Mouse (Mus musculus) ES-Bruce4 (cell line): ENCODE data around the gene Ndufc2. TPM values are rescaled to one million over a fixed set of nuclear protein-coding genes. Genes with fewer than 3 reads are reported as not detected.
A peak's percentile ranks its signal among the peaks of the same experiment; 100 is the strongest.

Experiments
- H3K27ac ChIP-seq: 2 replicates; pipeline ENCODE4 v1.5.1; 2012; ENCODE audit warnings: low read length, inconsistent platforms; ENCODE audit not compliant: insufficient read depth
- H3K27me3 ChIP-seq: 2 replicates; pipeline ENCODE4 v1.6.1; 2012; ENCODE audit warnings: mild to moderate bottlenecking, low read length, inconsistent platforms; ENCODE audit not compliant: control insufficient read depth, poor library complexity, insufficient read depth, severe bottlenecking
- H3K36me3 ChIP-seq: 2 replicates; pipeline ENCODE4 v1.6.1; 2012; ENCODE audit warnings: inconsistent platforms, mild to moderate bottlenecking, low read length, moderate library complexity; ENCODE audit not compliant: control insufficient read depth, poor library complexity, insufficient read depth, severe bottlenecking
- H3K4me1 ChIP-seq: one replicate; pipeline ENCODE4 v1.8.1; 2011; ENCODE audit warnings: low read length; ENCODE audit not compliant: control insufficient read depth, insufficient read depth
- H3K4me3 ChIP-seq: 2 replicates; pipeline ENCODE4 v1.5.1; 2011; ENCODE audit warnings: low read depth, mild to moderate bottlenecking, low read length
- H3K9ac ChIP-seq: 2 replicates; pipeline ENCODE4 v1.6.1; 2012; ENCODE audit warnings: low read depth, mild to moderate bottlenecking, inconsistent platforms; ENCODE audit not compliant: poor library complexity, severe bottlenecking
- H3K9me3 ChIP-seq: replicated peaks from 2 replicates; pipeline ENCODE4 v1.6.1; 2012; ENCODE audit warnings: mild to moderate bottlenecking, low read length, inconsistent platforms; ENCODE audit not compliant: control insufficient read depth, poor library complexity, insufficient read depth, severe bottlenecking
- CTCF ChIP-seq: IDR thresholded peaks from one replicate; pipeline ENCODE4 v1.8.1; 2011; ENCODE audit warnings: low read depth, low read length
- EP300 ChIP-seq: IDR thresholded peaks from 2 replicates; pipeline ENCODE4 v1.6.1; 2011; ENCODE audit warnings: low read depth, low read length; ENCODE audit not compliant: insufficient read depth
- POLR2A ChIP-seq: IDR thresholded peaks from one replicate; pipeline ENCODE4 v1.8.1; 2011; ENCODE audit warnings: low read length; ENCODE audit not compliant: insufficient read depth
- polyA plus RNA-seq: library from polyadenylated mRNA; stranded (reverse); fragments of >200 nt; gene quantifications from 2 replicates; pipeline ENCODE4 v1.2.4, GENCODE M21; 2011; ENCODE audit warnings: low read depth; ENCODE audit not compliant: missing spikeins, insufficient read depth, insufficient read length

The Ndufc2 gene
- polyA plus RNA-seq, 1 experiment, result 161 TPM

GRCm38 (mm10) chr7:97361467-97361866 is 38.3 kb upstream of the Ndufc2 start:
- TF ChIP-seq POLR2A (no peak), CTCF (peak; percentile 88)

GRCm38 (mm10) chr7:97365887-97366286 is 33.9 kb upstream of the Ndufc2 start:
- TF ChIP-seq POLR2A (no peak), EP300 (no peak), CTCF (no peak)
- no peaks in the 10 kb centered on the region for H3K27me3 ChIP-seq
- H3K9ac ChIP-seq, result no peak overlapping the region
- no peak overlapping the region for H3K4me3 ChIP-seq
- no peaks in the 10 kb centered on the region for H3K4me1 ChIP-seq
- H3K9me3 ChIP-seq, result no peaks in the 10 kb centered on the region
- H3K36me3 ChIP-seq, result no peaks in the 10 kb centered on the region
- H3K27ac ChIP-seq, result no peak overlapping the region

More at GRCm38 (mm10) chr7:97361467-97361866, 38.3 kb upstream of the Ndufc2 start:
- Histone ChIP-seq H3K27ac (no peak overlapping the region), H3K27me3 (no peaks in the 10 kb centered on the region), H3K36me3 (no peaks in the 10 kb centered on the region), H3K4me3 (no peak overlapping the region), H3K9me3 (no peaks in the 10 kb centered on the region), H3K9ac (no peak overlapping the region), H3K4me1 (no peaks in the 10 kb centered on the region)

- Histone ChIP-seq H3K9me3 (no peaks in the 10 kb centered on the region), H3K4me1 (no peaks in the 10 kb centered on the region), H3K36me3 (peaks cover 36% of the 10 kb centered on the region), H3K27me3 (no peaks in the 10 kb centered on the region), H3K4me3 (no peak overlapping the region), H3K9ac (no peak overlapping the region), H3K27ac (no peak overlapping the region)
- TF ChIP-seq POLR2A (no peak), CTCF (no peak), EP300 (no peak)
Measured at GRCm38 (mm10) chr7:97375101-97375500, 24.7 kb upstream of the Ndufc2 start.

- no peak overlapping the region for H3K9ac ChIP-seq
- H3K27ac ChIP-seq, result no peak overlapping the region
- H3K36me3 ChIP-seq, result peaks cover 41% of the 10 kb centered on the region
- H3K9me3 ChIP-seq, result no peaks in the 10 kb centered on the region
- H3K4me3 ChIP-seq, result no peak overlapping the region
- TF ChIP-seq POLR2A (no peak), CTCF (no peak), EP300 (no peak)
- H3K27me3 ChIP-seq, result no peaks in the 10 kb centered on the region
- no peaks in the 10 kb centered on the region for H3K4me1 ChIP-seq
Measured at GRCm38 (mm10) chr7:97375906-97376305, 23.9 kb upstream of the Ndufc2 start.

- Histone ChIP-seq H3K4me3 (no peak overlapping the region), H3K9ac (no peak overlapping the region), H3K4me1 (no peaks in the 10 kb centered on the region), H3K9me3 (no peaks in the 10 kb centered on the region), H3K27ac (no peak overlapping the region), H3K27me3 (no peaks in the 10 kb centered on the region), H3K36me3 (peaks cover 62% of the 10 kb centered on the region)
- TF ChIP-seq EP300 (no peak), CTCF (no peak)
Measured at GRCm38 (mm10) chr7:97379304-97379703, 20.5 kb upstream of the Ndufc2 start.

GRCm38 (mm10) chr7:97380500-97381123 is 19.2 kb upstream of the Ndufc2 start:
- H3K4me3 ChIP-seq, result no peak overlapping the region
- no peaks in the 10 kb centered on the region for H3K9me3 ChIP-seq
- no peak overlapping the region for H3K27ac ChIP-seq
- no peaks in the 10 kb centered on the region for H3K27me3 ChIP-seq
- H3K9ac ChIP-seq, result no peak overlapping the region
- no peaks in the 10 kb centered on the region for H3K4me1 ChIP-seq
- TF ChIP-seq CTCF, result no peak
- TF ChIP-seq POLR2A, result no peak
- no peak for TF ChIP-seq EP300
- peaks cover 58% of the 10 kb centered on the region for H3K36me3 ChIP-seq
